Mouse (Mus musculus) hindlimb bud, embryonic 11.5 days (tissue): ENCODE results near the gene Narfl.
A peak's percentile ranks its signal among the peaks of the same experiment; 100 is the strongest.

ENCODE experiments used
- DNase-seq: peaks from one replicate; pipeline ENCODE4 v3.0.0-alpha.2; 2012; ENCODE audit warnings: low read depth, low spot score; ENCODE audit errors: extremely low spot score

Gene Narfl

GRCm38 (mm10) chr17:25828712-25829557 is 55.4 kb downstream of the Narfl start, which contains the start of gene Jmjd8:
Gene Jmjd8 (plus strand): TSS chr17:25828867.
- peak; percentile 70 for DNase-seq

- DNase-seq, result no peak
These were observed 56.0 kb downstream of the Narfl start for GRCm38 (mm10) chr17:25829558-25830017.

- no peak for DNase-seq
These were observed 56.7 kb downstream of the Narfl start for GRCm38 (mm10) chr17:25830200-25830753.

- no peak for DNase-seq
These were observed 57.3 kb downstream of the Narfl start for GRCm38 (mm10) chr17:25830806-25831431.

- DNase-seq, result no peak
These were observed 58.1 kb downstream of the Narfl start for GRCm38 (mm10) chr17:25831451-25832281.

- DNase-seq, result peak; percentile 90
These were observed 59.1 kb downstream of the Narfl start for GRCm38 (mm10) chr17:25832436-25833290.
